Mouse (Mus musculus): ENCODE measurements at regions not wholly inside any gene's neighbourhood (a gene's known extent, or its start where the extent isn't known, plus 50 kb on each side); places are given as distances from the start of the nearest gene placed in this dataset.

DNA sequence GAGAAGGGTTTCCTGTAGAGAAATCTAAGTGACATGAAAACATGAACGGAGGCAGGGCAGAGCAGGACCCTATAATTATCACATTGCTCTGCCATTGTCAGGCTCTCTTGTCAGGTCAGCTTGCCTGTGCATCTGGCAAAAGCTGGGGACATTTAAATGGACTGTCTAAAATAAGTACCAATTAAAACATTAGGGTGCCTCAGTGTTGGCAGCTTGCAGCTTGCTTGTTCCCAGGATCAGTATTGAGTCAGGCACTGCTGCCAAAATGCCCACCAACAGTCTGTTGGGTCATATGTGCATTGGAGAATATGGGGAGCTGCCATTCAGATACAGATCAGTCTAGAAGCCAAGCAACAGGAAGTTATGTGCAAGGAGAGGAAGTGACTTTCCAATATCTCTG, 349.5 kb upstream of the B3gat1 start:
- no peak for DNase-seq

GRCm38 (mm10) chr9:26398635-26399034, 334.9 kb upstream of the B3gat1 start:
- no peak for DNase-seq

DNA sequence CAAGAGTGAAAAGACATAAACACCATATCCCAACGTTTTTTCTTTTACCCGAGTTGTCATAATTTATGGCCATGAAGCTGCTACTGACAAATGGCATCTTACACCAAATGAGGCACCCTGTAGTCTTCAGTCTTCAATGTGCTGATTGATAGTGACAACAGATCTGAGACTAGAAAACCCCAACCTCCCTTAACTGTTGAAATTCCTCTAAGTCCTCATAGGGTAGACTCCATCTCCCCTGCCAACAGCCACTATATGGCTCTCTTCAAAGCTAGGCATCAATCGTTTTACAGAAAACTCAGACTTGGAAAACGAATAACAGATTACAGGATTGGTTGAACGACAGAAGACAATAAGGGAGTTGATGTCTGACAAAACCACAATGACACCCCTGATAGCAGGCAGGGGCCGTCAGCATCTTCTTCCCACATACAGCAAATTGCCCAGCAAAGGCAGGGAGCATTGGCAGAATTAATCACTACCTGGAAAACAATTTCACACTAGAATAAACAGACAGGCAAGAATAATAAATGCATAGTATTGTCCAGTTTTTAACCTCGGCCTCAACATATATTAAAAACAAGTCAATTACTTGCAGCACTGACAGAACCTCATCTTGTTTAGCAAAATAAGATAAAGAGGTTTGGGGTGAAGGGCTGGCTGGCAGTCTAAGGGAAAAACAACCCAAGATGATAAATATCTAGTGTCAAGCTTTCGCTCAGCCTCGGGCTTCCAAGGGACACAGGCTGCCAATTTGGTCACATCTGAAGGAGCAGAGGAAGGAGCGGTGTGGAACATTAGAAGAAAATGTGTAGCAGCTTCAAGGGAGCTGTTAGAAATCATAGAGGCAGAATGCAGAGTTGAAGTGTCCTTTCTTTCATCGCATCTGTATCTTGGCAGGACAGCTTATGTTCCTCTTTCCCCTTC, 310.4 kb upstream of the B3gat1 start:
- DNase-seq = no peak

- no peak for DNase-seq
Measured at GRCm38 (mm10) chr9:26435507-26435906, 298.0 kb upstream of the B3gat1 start.

GRCm38 (mm10) chr9:26437244-26437643, 296.3 kb upstream of the B3gat1 start:
- no peak for DNase-seq

GRCm38 (mm10) chr9:26453924-26454323, 279.6 kb upstream of the B3gat1 start:
- no peak for DNase-seq

DNA sequence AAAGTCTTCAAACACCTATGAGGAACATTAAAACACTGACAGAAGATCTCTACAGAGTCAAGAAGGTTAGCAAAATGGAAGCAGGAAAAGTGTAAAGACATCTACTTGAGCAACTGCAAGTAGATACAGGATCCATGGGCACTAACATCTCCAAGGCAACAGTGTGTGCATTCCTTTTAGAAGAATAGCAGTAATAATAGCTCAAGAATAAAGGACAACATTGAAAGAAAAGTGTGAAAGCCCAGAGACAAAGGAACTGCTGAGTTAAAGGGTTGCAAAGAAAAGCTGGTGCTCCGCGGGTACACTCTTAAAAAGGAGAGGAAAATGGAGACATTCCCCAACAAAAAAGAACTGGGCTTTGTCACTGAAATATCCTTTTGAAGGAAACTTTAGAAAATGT, 272.4 kb upstream of the B3gat1 start:
- no peak for DNase-seq

DNA sequence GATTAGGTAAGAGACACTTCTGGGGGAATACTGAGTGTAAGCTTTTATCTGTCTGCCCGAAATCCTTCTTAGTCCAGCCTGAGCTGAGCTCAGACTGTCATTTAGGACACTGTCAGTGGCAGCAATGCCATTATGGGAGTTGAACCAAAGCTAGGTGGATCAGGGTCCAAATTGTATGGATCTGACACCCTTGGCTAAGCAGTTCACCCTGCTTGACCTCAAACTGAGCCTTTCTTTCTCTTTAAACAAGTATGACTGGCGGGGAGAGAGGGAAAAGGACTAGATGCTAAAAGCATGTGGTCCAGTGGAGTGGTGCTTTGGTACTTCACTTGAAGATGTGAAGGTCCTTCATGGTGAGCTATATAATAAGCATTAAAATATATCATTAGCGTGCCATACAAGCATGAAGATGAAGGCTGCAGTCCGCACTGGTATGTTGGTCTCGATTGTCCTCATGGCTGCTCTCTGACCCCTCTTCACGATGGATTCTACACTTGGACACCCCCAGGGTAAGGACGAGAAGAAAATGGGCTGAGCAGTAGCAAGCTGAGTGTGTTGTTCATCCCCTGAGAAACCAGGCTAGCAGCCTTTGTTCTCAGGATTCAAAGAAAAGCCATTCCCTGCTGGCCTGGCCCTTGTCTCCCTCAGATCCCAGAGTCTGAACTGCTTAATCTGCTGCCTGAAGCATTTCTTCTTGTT, 262.7 kb upstream of the B3gat1 start:
- no peak for DNase-seq

DNA sequence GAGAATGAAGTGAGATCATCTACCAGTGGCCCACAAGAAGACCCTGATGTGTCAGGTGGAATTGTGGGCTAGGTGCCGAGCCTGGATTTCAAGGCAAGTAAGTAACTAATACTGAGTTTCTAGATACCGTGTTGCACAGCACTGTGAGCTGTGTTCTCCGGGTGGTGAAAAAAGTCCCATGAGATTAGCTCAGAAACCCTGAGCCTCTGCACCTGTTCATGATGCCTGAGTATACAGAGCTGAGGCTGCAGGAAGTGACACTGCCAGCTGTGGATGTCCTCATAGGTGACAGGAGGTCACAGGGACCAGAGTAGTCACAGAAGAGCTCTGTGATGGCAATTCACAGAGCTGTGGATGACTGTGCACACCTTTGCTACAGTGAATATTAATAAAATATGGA, 257.2 kb upstream of the B3gat1 start:
- no peak for DNase-seq

DNA sequence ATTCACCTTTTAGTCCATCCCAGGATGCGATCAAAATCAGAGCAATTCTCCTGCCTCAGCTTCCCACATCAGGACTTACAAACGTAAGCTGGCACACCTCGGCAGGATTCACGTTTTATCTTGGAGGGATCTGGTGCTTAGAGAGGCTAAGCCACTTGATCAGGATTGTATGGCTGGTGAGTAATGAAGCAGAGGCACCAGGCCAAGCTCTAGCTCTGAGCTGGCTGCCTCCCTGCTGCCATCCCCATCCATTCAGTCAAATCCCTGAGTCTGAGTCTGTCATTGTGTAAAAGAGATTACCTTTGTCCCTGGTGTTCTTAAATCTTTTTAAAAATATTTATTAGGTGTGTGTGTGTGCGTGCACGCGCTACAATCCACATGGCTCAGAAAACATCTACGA, 252.6 kb upstream of the B3gat1 start:
- no peak for DNase-seq

- no peak for DNase-seq
Measured at GRCm38 (mm10) chr9:26481890-26482289, 251.6 kb upstream of the B3gat1 start.

- DNase-seq = no peak
Measured at GRCm38 (mm10) chr9:26493740-26494139, 239.8 kb upstream of the B3gat1 start.

DNA sequence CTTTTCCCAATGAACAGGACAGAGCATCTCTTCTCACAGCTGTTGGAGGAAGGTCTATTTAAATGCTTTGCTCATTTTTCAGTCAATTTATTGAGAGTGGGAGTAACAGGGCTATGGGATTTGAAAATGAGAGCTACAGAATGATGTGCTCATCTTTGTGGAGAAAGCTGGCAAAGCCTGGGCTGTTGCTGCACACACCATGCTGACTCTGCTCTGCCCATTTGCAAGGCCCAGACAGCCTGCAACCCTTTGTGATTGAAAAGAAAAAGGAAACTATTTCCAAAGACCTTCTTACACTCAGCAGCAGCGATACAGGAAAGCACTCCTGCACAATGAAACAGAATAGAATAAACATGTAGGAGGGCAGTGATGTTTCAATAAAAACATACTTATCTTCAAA, 231.5 kb upstream of the B3gat1 start:
- no peak for DNase-seq

DNA sequence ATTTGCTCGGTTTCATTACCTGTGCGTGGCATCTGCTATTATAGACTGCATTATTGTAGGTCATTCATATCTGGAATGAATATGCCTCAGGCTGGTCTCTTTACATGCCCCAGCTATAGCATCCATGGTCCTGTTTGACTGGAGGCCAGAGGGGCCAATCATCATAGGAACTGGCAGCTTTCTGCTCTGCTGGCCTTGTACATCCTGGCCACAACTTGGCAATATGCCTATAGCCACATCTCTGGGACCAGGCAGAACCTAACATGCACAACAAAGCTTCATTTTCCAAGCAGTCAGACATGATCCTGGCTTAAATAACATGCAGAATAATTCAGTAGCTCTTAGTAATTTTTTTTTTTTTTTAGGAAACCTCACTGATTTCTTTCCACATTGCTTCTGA, 227.6 kb upstream of the B3gat1 start:
- no peak for DNase-seq

- DNase-seq = no peak
Measured at GRCm38 (mm10) chr9:26518651-26519050, 214.9 kb upstream of the B3gat1 start.

DNA sequence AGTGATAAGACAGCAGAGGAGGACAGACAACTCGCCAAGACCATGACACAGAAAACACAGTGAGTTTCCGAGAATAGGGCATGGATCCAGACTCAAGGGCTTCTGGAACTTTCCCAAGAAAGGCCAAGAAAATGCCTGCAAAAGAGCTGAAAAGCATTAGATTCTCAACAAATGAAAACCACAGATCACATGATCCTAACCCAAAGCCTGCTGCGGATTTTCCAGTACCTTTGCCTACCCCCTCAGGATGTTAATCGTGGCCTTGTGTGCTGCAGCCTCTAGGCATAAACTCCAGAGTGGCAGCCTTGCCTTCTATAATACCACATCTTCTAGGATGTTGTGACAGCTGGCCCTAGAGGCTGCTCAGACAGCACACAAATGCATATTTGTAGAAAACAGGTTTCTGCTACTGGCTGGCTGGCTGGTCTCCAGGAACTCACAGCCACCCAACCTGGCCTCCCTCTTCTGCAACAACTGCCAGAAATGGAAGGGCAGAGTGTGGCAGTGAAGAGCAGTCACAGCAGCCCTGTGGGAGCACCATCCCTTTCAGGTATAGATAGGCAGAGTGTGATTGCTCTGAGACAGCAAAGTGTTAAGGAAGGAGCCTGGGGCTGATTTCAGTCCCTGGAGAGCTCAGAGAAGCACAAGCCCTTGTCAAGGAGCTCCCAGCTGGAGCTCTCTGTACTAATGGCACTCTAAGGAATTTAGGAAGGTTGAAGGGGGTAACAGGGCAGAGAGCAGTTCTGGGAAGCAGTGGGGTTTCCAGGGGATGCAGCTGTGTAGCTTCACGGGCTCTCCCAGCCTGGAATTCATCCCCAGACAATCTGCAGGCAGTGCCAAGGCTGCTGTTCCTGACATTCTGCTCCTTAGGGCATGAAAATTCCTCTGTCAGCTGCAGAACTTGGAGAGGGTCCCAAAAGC, 213.7 kb upstream of the B3gat1 start:
- peak; percentile 11 for DNase-seq

DNA sequence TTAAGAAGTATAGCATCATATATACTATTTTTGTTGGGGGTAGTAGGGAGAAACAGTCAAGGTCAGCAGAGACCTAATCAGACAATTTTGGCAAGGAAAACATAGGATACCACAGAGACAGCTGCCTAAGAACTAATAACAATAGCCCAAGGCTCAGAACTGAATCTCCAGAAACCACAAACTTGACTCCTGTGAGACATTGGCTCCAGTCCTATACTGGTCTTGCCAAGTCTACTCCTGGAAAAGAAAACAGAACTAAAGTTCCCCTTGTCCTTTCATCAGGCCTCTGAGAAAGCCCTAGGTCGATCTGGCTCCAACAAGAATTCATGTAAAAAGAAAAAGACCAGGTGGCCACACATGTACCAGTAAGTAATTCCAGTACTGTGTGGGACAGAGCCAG, 209.4 kb upstream of the B3gat1 start:
- DNase-seq = no peak

DNA sequence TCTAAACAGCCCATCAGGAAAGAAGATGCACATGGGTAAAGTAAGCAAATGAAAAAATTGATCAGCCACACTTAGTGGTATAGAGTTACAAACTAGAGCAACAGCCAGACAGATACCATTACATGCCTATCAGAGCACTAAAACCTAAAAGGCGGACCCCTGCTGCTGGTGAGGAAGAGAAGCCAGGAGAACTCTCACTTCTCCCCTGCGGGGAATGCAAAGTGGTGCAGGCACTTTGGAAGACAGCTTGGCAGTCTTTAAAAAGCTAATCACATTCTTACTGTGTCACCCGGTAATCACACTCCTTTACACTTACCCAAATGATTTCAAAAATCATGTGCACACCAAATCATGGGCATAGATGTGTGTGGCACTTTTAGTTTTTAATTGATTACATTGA, 204.8 kb upstream of the B3gat1 start:
- DNase-seq = no peak

DNA sequence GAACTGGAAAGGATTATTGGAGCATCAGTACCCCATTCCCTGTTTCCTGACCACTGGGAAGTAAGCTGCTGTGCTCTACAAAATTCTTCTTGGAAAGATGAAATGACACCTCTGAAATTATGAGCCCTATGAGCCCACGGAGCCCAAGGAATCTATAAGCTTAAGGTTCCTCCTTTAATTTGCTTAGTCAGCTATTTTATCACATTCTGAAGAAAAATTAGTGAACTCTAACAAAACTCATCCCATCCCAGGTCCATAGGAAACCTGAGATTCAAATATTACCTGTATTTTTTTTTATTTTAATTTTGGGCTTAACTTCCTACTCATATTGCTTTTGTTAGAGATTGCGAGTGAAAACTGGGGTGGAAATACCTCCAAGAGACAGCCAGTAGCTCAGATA, 194.5 kb upstream of the B3gat1 start:
- DNase-seq = no peak

DNA sequence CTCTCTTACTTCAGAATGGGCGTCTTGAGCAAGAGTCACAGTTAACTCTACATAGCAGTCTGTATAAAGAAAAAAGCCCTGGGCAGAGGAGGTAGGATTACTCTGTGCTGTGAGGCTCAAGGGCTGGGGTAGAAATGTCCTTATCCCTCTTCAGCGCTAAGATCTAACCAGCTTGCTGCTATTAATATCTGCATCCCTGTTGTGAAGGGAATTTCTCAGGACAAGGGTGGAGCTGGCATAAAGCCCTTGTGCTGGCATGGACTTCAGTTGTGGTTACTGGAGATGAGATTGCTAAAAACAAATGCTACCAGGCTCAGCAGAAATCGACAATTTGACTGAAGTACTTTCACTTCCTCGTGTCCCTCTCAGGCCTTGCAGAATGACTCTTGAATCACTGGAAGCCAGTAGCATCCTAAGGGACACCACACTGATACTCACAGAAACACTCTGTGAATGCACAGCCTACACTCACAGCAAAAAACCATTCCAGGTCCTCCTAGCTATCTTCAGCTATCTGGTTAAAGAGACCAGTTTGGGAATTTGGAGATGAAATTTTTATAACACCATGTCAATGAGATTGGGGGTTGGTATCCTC, 185.1 kb upstream of the B3gat1 start:
- peak; percentile 13 for DNase-seq

GRCm38 (mm10) chr9:26549118-26549517, 184.4 kb upstream of the B3gat1 start:
- no peak for DNase-seq

DNA sequence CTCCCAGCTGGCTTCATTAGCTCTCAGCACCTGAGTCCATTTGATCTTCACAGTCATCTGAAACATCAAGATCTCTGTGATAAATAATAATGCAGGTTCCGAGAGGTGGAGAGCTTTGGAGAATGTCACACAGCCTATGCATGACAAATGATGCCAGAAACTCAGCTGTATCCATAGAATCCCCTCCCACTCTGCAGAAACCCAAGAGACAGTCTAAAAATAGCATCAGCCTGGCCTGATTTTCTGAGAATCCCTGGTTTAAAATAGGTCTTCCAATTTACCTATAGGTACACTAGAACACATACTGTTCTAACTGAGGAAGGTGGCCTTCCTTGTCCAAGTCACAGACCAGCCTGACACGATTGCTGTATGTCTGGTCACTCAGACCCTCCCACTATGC, 184.0 kb upstream of the B3gat1 start:
- no peak for DNase-seq

GRCm38 (mm10) chr9:26575990-26576389, 157.5 kb upstream of the B3gat1 start:
- no peak for DNase-seq
